Mouse (Mus musculus) megakaryocyte, embryonic 14.5 days (primary cell): ENCODE measurements at regions not wholly inside any gene's neighbourhood (a gene's known extent, or its start where the extent isn't known, plus 50 kb on each side); places are given as distances from the start of the nearest gene placed in this dataset.

Source experiments
- FLI1 ChIP-seq: IDR thresholded peaks from 2 replicates; pipeline ENCODE4 v1.6.1; 2012; ENCODE audit warnings: low read length, inconsistent platforms, mixed read lengths
- GATA1 ChIP-seq: IDR thresholded peaks from 3 replicates; pipeline ENCODE4 v1.6.1; 2012; ENCODE audit warnings: mixed read lengths, low read length, inconsistent platforms, borderline replicate concordance

DNA sequence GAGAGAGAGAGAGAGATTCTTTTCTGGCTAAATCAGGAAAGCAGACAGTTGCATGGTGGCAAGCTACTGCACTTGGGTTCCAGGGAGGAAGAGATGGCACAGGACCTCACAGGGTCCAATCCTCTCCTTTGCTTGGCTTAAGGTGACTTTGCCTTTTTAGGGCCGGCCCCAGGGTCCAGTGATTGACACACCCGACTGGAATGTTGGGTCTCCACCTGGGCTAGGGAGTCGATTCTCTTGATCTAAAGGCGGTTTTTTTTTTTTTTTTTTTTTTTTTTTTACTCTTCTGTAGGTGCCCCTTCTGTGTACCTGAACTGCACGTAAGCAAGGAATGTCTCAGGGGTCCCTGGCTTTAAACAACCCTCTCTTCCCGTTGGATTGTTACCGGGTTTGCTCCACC, 131.4 kb downstream of the Enc1 start:
- TF ChIP-seq GATA1 (no peak), FLI1 (no peak)
